8 mouse cellular contexts compared by ENCODE assay signal in genomic region chr19:8757471-8757998, GRCm38 (mm10). TPM values are rescaled to one million over a fixed set of nuclear protein-coding genes. Genes with fewer than 3 reads are reported as not detected.
DNase-seq lines count a peak whose midpoint lies in the region; ATAC-seq and TF ChIP-seq lines count a peak whose summit lies in the region.

No protein-coding gene starts in this region.

- H3K9me3 ChIP-seq in heart, embryonic 14.5 days (ENCODE audit: control insufficient read depth, low read length): no peaks in the 10 kb centered on the region
- H3K9me3 ChIP-seq in forebrain, embryonic 11.5 days (ENCODE audit: control insufficient read depth, low read length): no peaks in the 10 kb centered on the region
- H3K9me3 ChIP-seq in liver, embryonic 14.5 days (ENCODE audit: control insufficient read depth, low read length): no peaks in the 10 kb centered on the region

- WGBS in heart, embryonic 14.5 days: 2% methylated on average over 14 of the region's 14 CpGs
- WGBS in forebrain, embryonic 11.5 days: 9% methylated on average over 14 of the region's 14 CpGs
- WGBS in liver, embryonic 14.5 days (ENCODE audit: insufficient replicate concordance): 3% methylated on average over 14 of the region's 14 CpGs

- no peaks in the 10 kb centered on the region for H3K27me3 ChIP-seq in heart, embryonic 14.5 days (ENCODE audit: control insufficient read depth, insufficient read depth, low read length)
- no peaks in the 10 kb centered on the region for H3K27me3 ChIP-seq in forebrain, embryonic 11.5 days (ENCODE audit: control insufficient read depth, insufficient read depth, low read length)
- H3K27me3 ChIP-seq in liver, embryonic 14.5 days (ENCODE audit: control insufficient read depth, insufficient read depth, low read length): no peaks in the 10 kb centered on the region

- peak overlapping the region; percentile 91 to 96 for H3K4me3 ChIP-seq in heart, embryonic 14.5 days (ENCODE audit: control insufficient read depth in 1 of 2, insufficient read depth in 1 of 2, low read depth in 1 of 2, low read length in 2 of 2)
- peak overlapping the region; percentile 95 for H3K4me3 ChIP-seq in forebrain, embryonic 11.5 days (ENCODE audit: low read depth, low read length)
- H3K4me3 ChIP-seq in liver, embryonic 14.5 days (ENCODE audit: insufficient read depth in 1 of 2, low read depth in 2 of 2, low read length in 2 of 2): peak overlapping the region; percentile 92

- H3K36me3 ChIP-seq in heart, embryonic 14.5 days (ENCODE audit: control insufficient read depth, insufficient read depth, low read length): peaks cover 38% of the 10 kb centered on the region
- peaks cover 3% of the 10 kb centered on the region; the same call in 1 of the 2 replicates for H3K36me3 ChIP-seq in forebrain, embryonic 11.5 days (ENCODE audit: control insufficient read depth, insufficient read depth, low read length)
- H3K36me3 ChIP-seq in liver, embryonic 14.5 days (replicated peaks; ENCODE audit: control insufficient read depth, insufficient read depth, low read depth): peaks cover 22% of the 10 kb centered on the region

- peak overlapping the region; percentile 87 to 88; a peak in 3 of 4 replicates for H3K27ac ChIP-seq in heart, embryonic 14.5 days (replicated peaks in 1 of 2; ENCODE audit: control insufficient read depth in 1 of 2, insufficient read depth in 1 of 2, low read depth in 2 of 2, low read length in 2 of 2)
- H3K27ac ChIP-seq in forebrain, embryonic 11.5 days (ENCODE audit: low read depth, low read length): no peak overlapping the region
- peak overlapping the region; percentile 86 for H3K27ac ChIP-seq in liver, embryonic 14.5 days

- no peak for TF ChIP-seq CTCF in liver, embryonic 14.5 days (IDR thresholded peaks at IDR 0.05; ENCODE audit: low read depth)

- peak overlapping the region; percentile 90 for H3K4me2 ChIP-seq in heart, embryonic 14.5 days (ENCODE audit: low read length)
- H3K4me2 ChIP-seq in forebrain, embryonic 11.5 days (ENCODE audit: low read depth, low read length, severe bottlenecking): peak overlapping the region; percentile 76
- H3K4me2 ChIP-seq in liver, embryonic 14.5 days (ENCODE audit: low read depth): peak overlapping the region; percentile 95

- no peak for ATAC-seq in heart, embryonic 14.5 days (ENCODE audit: insufficient number of reproducible peaks, insufficient read depth, low FRiP score, low read depth)
- ATAC-seq in CD4-positive, CD25-positive, alpha-beta regulatory T cell, adult 4 months: peak; percentile 27
- no peak for ATAC-seq in forebrain, embryonic 11.5 days (replicated peaks; ENCODE audit: low FRiP score)
- ATAC-seq in liver, embryonic 14.5 days (ENCODE audit: insufficient read depth): no peak

- peak overlapping the region; percentile 89 for H3K9ac ChIP-seq in heart, embryonic 14.5 days (ENCODE audit: low read length)
- peak overlapping the region; percentile 90 for H3K9ac ChIP-seq in forebrain, embryonic 11.5 days (ENCODE audit: low read length)
- peak overlapping the region; percentile 97 for H3K9ac ChIP-seq in liver, embryonic 14.5 days (replicated peaks)

- TF ChIP-seq EP300 in liver, embryonic 14.5 days (IDR thresholded peaks at IDR 0.05; ENCODE audit: low read depth): no peak

- H3K4me1 ChIP-seq in heart, embryonic 14.5 days (ENCODE audit: control insufficient read depth in 2 of 2, insufficient read depth in 2 of 2, low read length in 2 of 2): peaks cover 0 to 19% of the 10 kb centered on the region in 2 experiments; a peak in 2 of 4 replicates
- H3K4me1 ChIP-seq in forebrain, embryonic 11.5 days (replicated peaks; ENCODE audit: control insufficient read depth, insufficient read depth, low read length): peaks cover 3% of the 10 kb centered on the region; the same call in 1 of the 2 replicates
- peaks cover 14 to 18% of the 10 kb centered on the region in 2 experiments for H3K4me1 ChIP-seq in liver, embryonic 14.5 days (replicated peaks; ENCODE audit: control insufficient read depth in 2 of 2, insufficient read depth in 2 of 2, low read length in 1 of 2)

- no peak for DNase-seq in heart, postnatal 4 days
- DNase-seq in forebrain, embryonic 11.5 days (ENCODE audit: low spot score): no peak
- no peak for DNase-seq in liver, embryonic 14.5 days (ENCODE audit: low read depth in 3 of 3, low spot score in 3 of 3)
- no peak for DNase-seq in frontal cortex, postnatal 25 days (ENCODE audit: low spot score in 2 of 2)
- no peak for DNase-seq in frontal cortex, postnatal 36 days (ENCODE audit: low spot score in 2 of 2)
- no peak for DNase-seq in gastrocnemius, postnatal 4 days (ENCODE audit: low spot score in 2 of 2)

RNA-seq across cellular contexts. Expression of gene Nxf1, which starts 0.7 kb away (rescaled TPM):
- 101 and 105 TPM in 2 replicates for polyA plus RNA-seq in heart, embryonic 14.5 days (2014; fragmentation: Nextera tagmentation; extraction: Ambion mirVana)
- total RNA-seq in heart, postnatal 4 days (2021): 10 to 100 TPM; 82.1 to 86.1 TPM
- polyA plus RNA-seq in CD4-positive, CD25-positive, alpha-beta regulatory T cell, adult 4 months (2017; shearing (Covaris generic)): 100 to 1,000 TPM; 163 to 188 TPM
- 238 and 247 TPM in 2 replicates for polyA plus RNA-seq in forebrain, embryonic 11.5 days (2014; fragmentation: Nextera tagmentation; extraction: Ambion mirVana)
- polyA plus RNA-seq in liver, embryonic 14.5 days (2012; rRNA removed): 66.2 and 90.9 TPM in 2 replicates
- polyA plus RNA-seq in liver, embryonic 14.5 days (2014; fragmentation: Nextera tagmentation; extraction: Ambion mirVana): 77.4 and 84.9 TPM in 2 replicates
- 10 to 100 TPM; 70.4 to 80.5 TPM for total RNA-seq in gastrocnemius, postnatal 4 days (2021)

RNA-seq across cellular contexts. Expression of gene Tmem223, which starts 13.3 kb away (rescaled TPM):
- polyA plus RNA-seq in heart, embryonic 14.5 days (2014; fragmentation: Nextera tagmentation; extraction: Ambion mirVana): 167 and 196 TPM in 2 replicates
- total RNA-seq in heart, postnatal 4 days (2021): 100 to 1,000 TPM; 121 to 133 TPM
- 100 to 1,000 TPM; 117 to 124 TPM for polyA plus RNA-seq in CD4-positive, CD25-positive, alpha-beta regulatory T cell, adult 4 months (2017; shearing (Covaris generic))
- polyA plus RNA-seq in forebrain, embryonic 11.5 days (2014; fragmentation: Nextera tagmentation; extraction: Ambion mirVana): 181 and 182 TPM in 2 replicates
- 38.9 and 53.7 TPM in 2 replicates for polyA plus RNA-seq in liver, embryonic 14.5 days (2012; rRNA removed)
- 61.8 and 69.6 TPM in 2 replicates for polyA plus RNA-seq in liver, embryonic 14.5 days (2014; fragmentation: Nextera tagmentation; extraction: Ambion mirVana)
- 10 to 100 TPM; 71.4 to 85.6 TPM for total RNA-seq in gastrocnemius, postnatal 4 days (2021)

RNA-seq across cellular contexts. Expression of gene Stx5a, which starts 16.3 kb away (rescaled TPM):
- polyA plus RNA-seq in heart, embryonic 14.5 days (2014; fragmentation: Nextera tagmentation; extraction: Ambion mirVana): 81.4 and 83.5 TPM in 2 replicates
- 10 to 100 TPM; 43.4 to 48.5 TPM for total RNA-seq in heart, postnatal 4 days (2021)
- 100 to 1,000 TPM; 132 to 165 TPM for polyA plus RNA-seq in CD4-positive, CD25-positive, alpha-beta regulatory T cell, adult 4 months (2017; shearing (Covaris generic))
- 88.4 and 93.8 TPM in 2 replicates for polyA plus RNA-seq in forebrain, embryonic 11.5 days (2014; fragmentation: Nextera tagmentation; extraction: Ambion mirVana)
- 29.9 and 32.0 TPM in 2 replicates for polyA plus RNA-seq in liver, embryonic 14.5 days (2012; rRNA removed)
- polyA plus RNA-seq in liver, embryonic 14.5 days (2014; fragmentation: Nextera tagmentation; extraction: Ambion mirVana): 36.7 and 36.9 TPM in 2 replicates
- total RNA-seq in gastrocnemius, postnatal 4 days (2021): 10 to 100 TPM; 59.1 to 60.5 TPM

RNA-seq across cellular contexts. Expression of gene Tmem179b, which starts 16.7 kb away (rescaled TPM):
- 59.0 and 69.7 TPM in 2 replicates for polyA plus RNA-seq in heart, embryonic 14.5 days (2014; fragmentation: Nextera tagmentation; extraction: Ambion mirVana)
- 10 to 100 TPM; 16.6 to 17.1 TPM for total RNA-seq in heart, postnatal 4 days (2021)
- polyA plus RNA-seq in CD4-positive, CD25-positive, alpha-beta regulatory T cell, adult 4 months (2017; shearing (Covaris generic)): 100 to 1,000 TPM in 1 of 2 experiments, 10 to 100 TPM in 1; 85.6 to 101 TPM
- polyA plus RNA-seq in forebrain, embryonic 11.5 days (2014; fragmentation: Nextera tagmentation; extraction: Ambion mirVana): 38.9 and 49.8 TPM in 2 replicates
- polyA plus RNA-seq in liver, embryonic 14.5 days (2012; rRNA removed): 63.0 and 70.8 TPM in 2 replicates
- 108 and 117 TPM in 2 replicates for polyA plus RNA-seq in liver, embryonic 14.5 days (2014; fragmentation: Nextera tagmentation; extraction: Ambion mirVana)
- total RNA-seq in gastrocnemius, postnatal 4 days (2021): 10 to 100 TPM; 19.3 to 21.9 TPM

RNA-seq across cellular contexts. Expression of gene 1700092M07Rik, which starts 17.0 kb away (rescaled TPM):
- polyA plus RNA-seq in heart, embryonic 14.5 days (2014; fragmentation: Nextera tagmentation; extraction: Ambion mirVana): 1.2 TPM in 1 of 2 replicates, not detected in the other
- total RNA-seq in heart, postnatal 4 days (2021): not detected
- under 1 TPM in 1 of 2 experiments, not detected in 1; 0.75 TPM for polyA plus RNA-seq in CD4-positive, CD25-positive, alpha-beta regulatory T cell, adult 4 months (2017; shearing (Covaris generic))
- polyA plus RNA-seq in forebrain, embryonic 11.5 days (2014; fragmentation: Nextera tagmentation; extraction: Ambion mirVana): 2.3 and 3.1 TPM in 2 replicates
- 0.65 and 0.78 TPM in 2 replicates for polyA plus RNA-seq in liver, embryonic 14.5 days (2012; rRNA removed)
- polyA plus RNA-seq in liver, embryonic 14.5 days (2014; fragmentation: Nextera tagmentation; extraction: Ambion mirVana): 0.34 and 0.63 TPM in 2 replicates
- 1 to 10 TPM in 1 of 2 experiments, not detected in 1; 2.5 TPM for total RNA-seq in gastrocnemius, postnatal 4 days (2021)
